ENCODE assay signal across 8 mouse cellular contexts in genomic region chr1:135429901-135430668, GRCm38 (mm10). TPM values are rescaled to one million over a fixed set of nuclear protein-coding genes. Genes with fewer than 3 reads are reported as not detected.
DNase-seq lines count a peak whose midpoint lies in the region; ATAC-seq lines count a peak whose summit lies in the region.

Gene Ipo9 (minus strand): TSS chr1:135430499.

- DNase-seq in R1 (ENCODE audit: low read depth, low spot score) = peak; percentile 92
- DNase-seq in cerebellum, postnatal 25 days = peak; percentile 95 to 98
- peak; percentile 85 to 86 for DNase-seq in frontal cortex, postnatal 25 days (ENCODE audit: low spot score in 2 of 2)
- DNase-seq in hindbrain, embryonic 14.5 days (ENCODE audit: low spot score) = peak; percentile 97
- peak; percentile 91 to 93 for DNase-seq in layer of hippocampus, postnatal 36 days
- peak; percentile 94 for DNase-seq in lung, postnatal 36 days
- DNase-seq in retina, postnatal 1 day = peak; percentile 96
- peak; percentile 82 to 86 for DNase-seq in urinary bladder, adult 18-20 months (ENCODE audit: low spot score in 2 of 2)

- H3K27me3 ChIP-seq in hindbrain, embryonic 14.5 days (ENCODE audit: control insufficient read depth, insufficient read depth, low read length) = no peaks in the 10 kb centered on the region

- peaks cover 17% of the 10 kb centered on the region for H3K36me3 ChIP-seq in hindbrain, embryonic 14.5 days (replicated peaks; ENCODE audit: control insufficient read depth, insufficient read depth)

- peak; percentile 95 for ATAC-seq in hindbrain, embryonic 14.5 days (ENCODE audit: low FRiP score)

- under 1% methylated on average over 65 of the region's 65 CpGs for WGBS in hindbrain, embryonic 14.5 days

- peak within 1 kb of the TSS; percentile 95 for H3K9ac ChIP-seq in hindbrain, embryonic 14.5 days

- H3K27ac ChIP-seq in hindbrain, embryonic 14.5 days = peak within 1 kb of the TSS; percentile 92

- no peaks in the 10 kb centered on the region for H3K9me3 ChIP-seq in hindbrain, embryonic 14.5 days (ENCODE audit: control insufficient read depth, low read length)

- peak within 1 kb of the TSS; percentile 95 for H3K4me3 ChIP-seq in hindbrain, embryonic 14.5 days (replicated peaks; ENCODE audit: low read length)

- H3K4me1 ChIP-seq in hindbrain, embryonic 14.5 days (replicated peaks; ENCODE audit: control insufficient read depth, insufficient read depth, low read length) = peaks cover 28% of the 10 kb centered on the region

- peak within 1 kb of the TSS; percentile 83 for H3K4me2 ChIP-seq in hindbrain, embryonic 14.5 days (replicated peaks)

RNA-seq across cellular contexts. Expression of gene Ipo9, which starts in this region (rescaled TPM):
- polyA plus RNA-seq in hindbrain, embryonic 14.5 days (2014; fragmentation: Nextera tagmentation; extraction: Ambion mirVana) = 115 and 118 TPM in 2 replicates
- total RNA-seq in layer of hippocampus, postnatal 36 days (2021) = 100 to 1,000 TPM; 158 to 162 TPM

Comparison
In these comparisons a context has a peak if more than half of its experiments do, and no peak if none do; other contexts are left out.
1. Peak in every context shown above with its lines: DNase-seq, ATAC-seq, H3K4me3 ChIP-seq and H3K27ac ChIP-seq.